Mouse (Mus musculus) T-helper 2 cell (primary cell): ENCODE measurements around the gene Pramel6.
"Not testable (repeated sequence)": the region's sequence is repeated elsewhere in the genome, so short reads cannot be mapped to it uniquely, and the experiment has no call there.

Source experiments
- in situ Hi-C: fragments of 300-600 bp; cut with MboI, MseI; formaldehyde crosslinking; loops from one replicate; pipeline ENCODE4 v1.15.1; 2025; ENCODE audit warnings: high pct_unique_total_duplicates

The Pramel6 gene

DNA sequence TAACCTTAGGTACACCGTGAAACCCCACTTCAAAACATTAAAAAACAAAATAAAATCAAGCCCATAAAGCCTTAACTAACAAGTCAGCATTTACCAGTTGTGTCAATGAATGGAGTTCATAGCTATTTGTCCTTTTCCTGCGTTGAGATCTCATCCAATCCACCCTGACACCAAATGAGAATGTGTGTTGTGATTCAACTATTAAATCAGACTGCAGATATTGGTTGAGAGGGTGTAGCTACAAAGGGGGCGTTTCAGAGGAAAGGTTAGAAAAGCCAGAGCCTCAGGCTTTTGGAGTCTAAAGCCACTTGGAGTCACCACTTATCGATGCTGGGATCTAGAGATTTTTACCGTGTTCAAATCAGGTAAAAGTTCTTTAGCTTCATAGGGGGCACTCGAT lies at the start of gene Pramel6:
TSS of gene Pramel6 (plus strand) at position 301 of the 400 bp plus-strand sequence.
- in situ Hi-C loops, result no loop called here

DNA sequence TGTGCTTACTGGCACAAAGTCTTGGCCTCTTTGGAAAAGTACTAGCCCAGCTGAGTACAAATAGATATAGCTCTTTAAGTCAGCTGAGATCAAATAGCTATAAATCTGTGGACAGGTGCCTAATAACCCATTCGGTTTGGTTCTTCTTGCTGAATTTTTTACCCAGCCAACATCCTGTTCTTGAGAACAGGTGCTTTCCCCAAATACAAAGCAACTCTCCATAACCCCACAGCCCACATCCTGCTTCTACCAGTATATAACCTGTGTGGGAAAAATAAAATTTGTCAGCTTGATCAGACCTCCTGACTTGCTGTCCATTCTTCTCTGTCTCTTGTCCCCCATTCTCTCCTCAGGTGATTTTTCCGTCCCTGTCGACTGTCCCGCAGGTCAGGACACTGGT lies 44.6 kb upstream of the Pramel6 start:
- in situ Hi-C loops, result no loop called here

DNA sequence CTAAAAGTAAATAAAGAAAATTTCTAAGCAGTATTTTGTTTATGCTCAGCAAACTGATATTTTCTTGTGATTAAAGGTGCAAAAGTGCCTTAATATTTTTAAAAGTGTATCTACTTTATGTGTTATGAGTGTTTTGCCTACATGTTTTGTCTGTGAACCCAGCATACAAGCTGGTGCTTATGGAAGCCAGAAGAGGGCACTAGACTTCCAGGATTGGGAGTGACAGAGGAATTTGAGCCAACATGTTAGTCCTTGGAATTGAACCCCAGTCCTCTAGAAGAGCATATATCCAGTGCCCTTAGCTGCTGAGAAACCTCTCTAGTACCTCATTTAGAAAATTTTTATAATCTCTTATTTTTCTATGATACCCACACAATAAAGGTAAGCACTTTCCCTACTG lies 26.2 kb upstream of the Pramel6 start:
- in situ Hi-C loops, result no loop called here

DNA sequence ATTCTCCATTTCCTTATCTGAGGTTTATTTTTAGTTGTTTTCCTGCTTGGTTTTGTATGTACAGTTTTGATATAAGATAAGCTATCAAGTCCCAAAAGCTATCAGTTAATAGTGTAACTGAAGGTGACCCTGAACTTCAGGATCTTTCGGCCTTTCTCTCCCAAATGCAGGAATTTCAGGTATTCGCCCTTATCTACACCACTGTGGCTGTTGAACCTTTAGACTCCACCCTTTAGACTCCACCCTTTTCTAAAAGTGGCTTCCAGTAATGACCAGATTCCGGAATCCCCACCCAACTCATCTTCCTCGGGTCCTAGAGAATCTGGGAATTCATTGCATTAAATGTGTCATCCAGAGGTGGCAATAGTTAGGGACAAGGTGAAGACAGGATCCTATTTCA lies 25.2 kb upstream of the Pramel6 start:
- in situ Hi-C loops, result no loop called here

DNA sequence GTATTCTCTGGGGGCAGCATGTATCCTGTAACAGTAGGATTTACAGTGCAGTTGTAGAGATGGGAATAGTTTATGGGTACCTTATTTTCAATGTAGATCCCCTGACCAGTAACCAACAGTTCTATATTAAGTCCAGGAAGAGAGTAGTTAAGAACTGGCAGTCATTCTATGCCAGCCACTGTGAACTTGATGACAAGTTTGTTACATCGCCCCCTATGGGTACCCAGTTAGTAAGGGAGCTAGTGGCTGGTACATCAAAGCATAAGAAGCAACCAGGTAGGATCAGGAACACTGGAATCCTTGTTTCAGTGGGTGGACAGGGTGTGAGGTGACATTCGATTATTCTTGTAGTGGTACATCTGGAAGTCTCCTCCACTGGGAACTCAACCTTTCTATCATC lies 24.1 kb upstream of the Pramel6 start:
- in situ Hi-C loops, result no loop called here

DNA sequence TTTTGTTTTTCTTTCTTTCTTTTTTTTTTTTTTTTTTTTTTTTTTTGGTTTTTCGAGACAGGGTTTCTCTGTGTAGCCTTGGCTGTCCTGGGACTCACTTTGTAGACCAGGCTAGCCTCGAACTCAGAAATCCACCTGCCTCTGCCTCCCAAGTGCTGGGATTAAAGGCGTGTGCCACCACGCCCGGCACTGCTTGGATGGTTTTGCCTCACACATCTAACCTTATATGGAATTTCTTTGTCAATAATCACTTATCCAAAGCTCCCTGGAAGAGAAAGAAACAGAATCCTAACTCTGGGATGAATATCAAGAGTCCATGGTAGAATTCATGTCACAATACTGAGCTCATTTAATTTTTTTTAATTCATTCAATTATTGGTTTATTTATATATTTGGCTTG lies 9.4 kb upstream of the Pramel6 start, which contains the start of gene Pramel7:
TSS of gene Pramel7 (minus strand) at position 101 of the 400 bp plus-strand sequence.
- in situ Hi-C loops, result not testable (repeated sequence)

DNA sequence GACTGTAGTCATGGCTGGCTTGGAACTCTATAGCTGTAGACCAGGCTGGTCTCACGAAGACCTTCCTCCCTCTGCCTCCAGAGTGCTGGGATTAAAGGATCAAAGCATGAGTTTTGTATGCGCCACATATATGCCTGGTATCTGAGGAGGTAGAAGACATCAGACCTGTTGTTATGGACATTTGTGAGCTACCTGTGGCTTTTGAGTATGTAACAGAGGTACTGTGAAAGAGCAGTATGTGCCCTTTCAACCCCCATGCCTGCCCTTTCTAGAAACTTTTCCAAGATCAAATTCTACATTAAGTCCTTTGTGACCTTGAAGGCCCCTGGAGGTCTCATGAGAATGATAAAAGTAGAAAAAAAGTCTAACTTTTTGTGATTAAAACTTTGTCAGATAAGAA lies 8.7 kb downstream of the Pramel6 start:
- in situ Hi-C loops, result no loop called here

DNA sequence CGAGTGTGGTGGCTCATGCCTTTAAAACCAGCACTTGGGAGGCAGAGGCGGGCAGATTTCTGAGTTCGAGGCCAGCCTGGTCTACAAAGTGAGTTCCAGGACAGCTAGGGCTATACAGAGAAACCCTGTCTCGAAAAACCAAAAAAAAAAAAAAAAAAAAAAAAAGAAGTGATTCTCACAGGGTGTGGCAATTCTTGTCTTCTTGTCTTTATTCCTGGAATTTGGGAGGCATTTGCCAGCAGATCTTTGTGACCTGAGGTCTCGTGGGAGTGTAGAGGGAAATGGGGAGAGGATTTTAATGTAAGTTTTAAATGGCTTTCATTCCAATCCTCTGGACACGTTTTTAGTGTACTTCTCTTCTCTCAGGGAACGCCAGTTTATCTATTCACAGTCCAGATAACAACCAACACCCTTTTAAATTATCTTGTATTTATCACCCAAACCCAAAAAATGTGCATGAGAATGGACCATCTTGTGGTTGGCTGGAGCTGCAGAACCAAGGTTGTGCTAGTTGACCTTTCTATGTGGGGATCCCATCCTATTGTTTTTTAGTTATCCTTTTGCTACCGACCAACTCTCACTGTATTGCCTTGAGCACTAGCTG lies 9.2 kb downstream of the Pramel6 start:
- in situ Hi-C loops, result no loop called here

DNA sequence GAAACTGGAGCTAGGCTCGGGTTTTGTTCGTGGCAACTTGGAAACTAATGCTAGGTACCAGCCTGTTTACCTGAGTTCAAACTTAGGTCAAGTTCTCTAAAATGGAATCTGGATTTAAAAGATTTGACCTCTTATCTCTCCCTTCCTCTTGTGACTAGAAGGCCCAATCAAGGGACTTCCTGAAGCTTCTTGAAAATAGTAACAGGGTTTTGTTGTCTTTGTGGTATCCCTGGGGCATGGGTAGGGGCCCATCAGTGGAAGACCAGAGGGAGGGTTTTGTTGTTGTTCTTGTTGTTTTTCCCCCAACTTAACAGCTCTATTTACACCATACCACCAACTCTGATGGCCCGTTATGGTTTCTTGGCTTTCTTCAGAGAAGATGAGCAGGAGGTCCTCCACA lies 10.2 kb downstream of the Pramel6 start:
- in situ Hi-C loops, result no loop called here

DNA sequence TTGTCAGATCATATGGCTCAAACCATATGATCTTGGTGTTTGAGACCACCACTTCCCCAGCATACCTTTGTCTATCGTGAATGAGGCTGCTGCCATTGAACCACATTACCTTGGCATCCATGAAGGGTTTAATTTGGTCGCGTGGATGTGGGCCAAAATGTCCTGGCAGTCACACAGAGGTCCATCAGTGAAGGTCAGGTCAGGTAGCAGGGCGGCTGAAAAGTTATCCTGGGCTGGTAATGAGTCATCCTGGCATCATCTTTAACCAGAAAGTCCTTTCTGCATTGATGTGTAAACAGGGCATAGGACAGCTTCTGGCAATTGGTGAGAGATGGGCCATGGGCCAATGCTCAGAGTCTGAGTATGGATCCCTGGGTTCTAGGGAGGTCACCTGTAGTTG lies 14.3 kb downstream of the Pramel6 start:
- in situ Hi-C loops, result no loop called here

DNA sequence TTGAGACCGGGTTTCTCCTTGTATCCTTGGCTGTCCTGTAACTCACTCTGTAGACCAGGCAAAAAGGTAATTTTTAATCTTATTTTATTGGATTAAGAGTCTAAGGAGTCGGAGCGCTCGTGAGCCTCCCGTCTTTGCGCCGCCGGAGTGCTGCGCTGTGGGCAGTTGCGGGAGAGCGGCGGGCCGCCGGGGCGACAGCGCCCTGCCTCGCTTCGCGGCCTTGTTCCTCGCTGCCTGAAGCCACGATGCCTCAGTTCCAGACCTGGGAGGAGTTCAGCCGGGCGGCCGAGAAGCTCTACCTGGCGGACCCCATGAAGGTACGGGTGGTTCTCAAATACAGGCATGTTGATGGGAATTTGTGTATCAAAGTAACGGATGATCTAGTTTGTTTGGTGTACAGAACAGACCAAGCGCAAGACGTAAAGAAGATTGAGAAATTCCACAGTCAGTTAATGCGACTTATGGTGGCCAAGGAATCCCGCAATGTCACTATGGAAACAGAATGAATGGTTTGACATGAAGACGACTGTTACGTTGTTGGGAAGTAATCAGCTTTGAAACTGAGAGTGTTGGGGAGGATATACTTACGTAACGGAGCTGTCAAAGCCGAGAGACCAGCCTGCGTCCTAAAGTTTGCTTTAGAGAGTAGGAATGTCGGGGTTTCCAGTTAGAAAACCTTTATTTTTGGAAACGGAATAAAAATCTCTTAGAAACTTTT lies 19.7 kb downstream of the Pramel6 start:
- in situ Hi-C loops, result not testable (repeated sequence)

DNA sequence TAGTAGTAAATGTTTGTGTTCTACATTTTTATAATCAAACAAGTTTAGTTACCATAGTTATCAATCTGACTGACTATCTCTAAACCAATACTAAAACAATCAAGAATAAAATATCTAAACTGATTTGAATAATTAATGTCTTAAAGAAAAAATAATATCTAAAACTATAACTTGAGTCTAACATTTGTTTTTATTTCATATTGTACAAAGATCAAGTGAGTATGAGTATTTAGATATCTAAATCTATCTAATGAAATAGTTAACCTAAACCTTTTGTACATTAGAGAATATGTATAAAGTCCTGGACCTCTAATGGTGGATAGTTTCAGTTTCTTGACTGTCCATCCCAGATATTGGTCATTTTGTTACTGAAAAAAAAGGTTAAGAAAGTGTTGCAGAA lies 25.1 kb downstream of the Pramel6 start, which contains the start of gene Olfr153:
TSS of gene Olfr153 (plus strand) at position 301 of the 400 bp plus-strand sequence.
- in situ Hi-C loops, result no loop called here

DNA sequence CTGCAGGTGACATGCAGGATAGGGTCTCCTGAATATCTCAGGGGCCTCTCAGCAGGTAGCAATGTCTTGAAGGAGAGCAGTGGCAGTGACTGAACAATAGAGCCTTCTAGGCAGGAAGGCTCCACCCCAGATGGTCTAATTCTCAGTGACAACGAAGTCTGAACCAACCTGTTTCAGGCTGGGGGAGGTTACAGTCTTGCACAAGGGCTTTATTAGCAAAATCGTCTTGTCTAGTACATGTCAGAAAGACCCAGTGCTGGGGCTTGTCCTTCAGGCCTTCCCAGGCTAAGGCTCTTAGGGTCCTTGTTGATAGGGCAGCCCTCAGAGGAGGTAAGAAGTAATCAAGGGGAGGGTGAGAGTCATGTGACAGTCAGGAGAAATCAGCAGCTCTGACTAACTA lies 28.5 kb downstream of the Pramel6 start:
- in situ Hi-C loops, result no loop called here

DNA sequence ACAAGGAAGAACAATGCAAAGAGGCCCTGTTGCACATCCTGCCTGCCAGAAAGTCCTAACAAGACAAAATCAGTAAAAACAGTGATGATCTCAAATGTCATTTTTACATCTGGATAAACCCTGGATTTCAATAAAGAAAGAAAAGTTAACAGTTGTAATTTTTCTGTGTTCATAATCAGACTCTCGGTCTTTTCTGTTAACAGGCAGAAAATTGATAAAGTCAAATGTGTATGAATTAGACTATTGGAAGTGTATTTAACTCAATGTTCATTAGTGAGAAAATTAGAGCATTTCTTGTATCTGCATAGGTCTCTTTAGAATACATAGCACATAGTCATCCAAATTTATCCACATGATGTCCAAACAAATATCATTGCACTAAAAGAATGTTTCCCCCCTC lies 39.1 kb downstream of the Pramel6 start, which contains the start of gene Olfr1128:
TSS of gene Olfr1128 (minus strand) at position 101 of the 400 bp plus-strand sequence.
- in situ Hi-C loops, result no loop called here
